Mouse (Mus musculus): ENCODE measurements at regions not wholly inside any gene's neighbourhood (a gene's known extent, or its start where the extent isn't known, plus 50 kb on each side); places are given as distances from the start of the nearest gene placed in this dataset.
A peak's percentile ranks its signal among the peaks of the same experiment; 100 is the strongest.
"Not testable (repeated sequence)": the region's sequence is repeated elsewhere in the genome, so short reads cannot be mapped to it uniquely, and the experiment has no call there.

DNA sequence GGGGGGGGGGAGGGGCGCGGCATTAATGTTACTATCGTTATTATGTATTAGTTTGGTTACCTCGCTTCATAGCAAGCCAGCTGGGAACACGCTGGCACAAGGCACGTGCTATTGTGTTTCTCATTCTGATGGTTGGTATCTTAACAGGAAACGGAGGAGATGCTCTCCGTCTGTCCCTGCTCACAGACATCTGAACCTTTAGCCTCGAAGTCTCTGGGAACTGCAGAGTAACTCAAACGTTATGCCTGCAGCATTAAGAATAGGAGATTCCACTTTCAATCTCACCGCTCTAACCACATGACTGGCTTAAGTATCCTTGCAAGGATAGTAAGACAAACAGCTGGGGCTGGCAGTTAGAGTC, 80.0 kb downstream of the Nfkbiz start:
- no peak for DNase-seq (ENCODE audit: low spot score)

DNA sequence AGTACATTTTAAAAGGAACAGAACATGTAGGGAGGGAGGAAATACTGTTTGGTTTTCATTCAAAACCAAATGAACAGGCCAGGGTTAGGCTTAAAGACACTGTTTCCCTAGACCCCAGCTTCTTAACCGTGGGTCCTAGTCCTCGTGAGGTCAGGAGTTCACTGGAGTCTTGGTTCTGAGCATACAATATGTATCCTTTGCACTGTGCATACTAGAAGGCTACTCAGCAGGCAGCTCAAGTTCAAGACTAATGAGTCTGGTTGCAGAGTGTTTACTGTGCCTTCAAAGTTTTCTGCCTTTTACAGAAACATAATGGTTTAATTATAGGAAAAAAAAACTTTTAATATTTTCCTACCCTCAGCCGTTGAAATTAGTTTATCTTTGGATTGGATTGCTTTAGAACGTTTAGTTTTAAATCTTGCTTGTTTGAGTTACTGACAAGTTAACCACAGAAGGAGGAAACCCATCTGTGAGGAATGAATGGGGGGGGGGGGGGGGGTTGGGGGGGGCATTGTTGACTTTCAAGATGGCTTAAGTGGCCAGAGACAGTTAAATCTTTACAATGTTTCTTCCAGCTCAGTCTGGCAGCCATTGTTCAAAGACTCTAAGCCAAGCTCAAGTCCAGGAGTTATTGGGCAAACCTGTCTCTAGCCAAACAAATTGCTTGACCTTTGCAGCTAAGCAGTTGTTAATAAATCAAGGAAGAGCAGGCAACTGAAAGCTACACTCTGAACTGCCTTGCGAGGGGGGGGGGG, 80.6 kb downstream of the Nfkbiz start:
- DNase-seq (ENCODE audit: low spot score): no peak

DNA sequence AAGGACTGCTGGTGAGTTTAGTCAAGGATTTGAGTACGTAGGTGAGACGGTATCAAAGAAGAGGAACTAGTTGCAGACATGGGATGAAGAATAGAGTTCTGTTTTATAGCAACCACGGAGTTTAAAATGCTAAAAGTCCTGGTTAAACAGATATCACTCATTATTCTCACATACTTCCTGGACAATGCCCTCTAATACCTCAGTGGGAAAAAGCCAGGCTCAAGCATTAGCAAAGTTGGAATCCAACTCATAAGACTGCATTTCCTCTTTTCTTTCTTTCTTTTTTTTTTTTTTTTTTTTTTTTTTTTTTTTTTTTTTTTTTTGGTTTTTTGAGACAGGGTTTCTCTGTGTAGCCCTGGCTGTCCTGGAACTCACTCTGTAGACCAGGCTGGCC, 81.3 kb downstream of the Nfkbiz start:
- DNase-seq (ENCODE audit: low spot score): not testable (repeated sequence)

DNA sequence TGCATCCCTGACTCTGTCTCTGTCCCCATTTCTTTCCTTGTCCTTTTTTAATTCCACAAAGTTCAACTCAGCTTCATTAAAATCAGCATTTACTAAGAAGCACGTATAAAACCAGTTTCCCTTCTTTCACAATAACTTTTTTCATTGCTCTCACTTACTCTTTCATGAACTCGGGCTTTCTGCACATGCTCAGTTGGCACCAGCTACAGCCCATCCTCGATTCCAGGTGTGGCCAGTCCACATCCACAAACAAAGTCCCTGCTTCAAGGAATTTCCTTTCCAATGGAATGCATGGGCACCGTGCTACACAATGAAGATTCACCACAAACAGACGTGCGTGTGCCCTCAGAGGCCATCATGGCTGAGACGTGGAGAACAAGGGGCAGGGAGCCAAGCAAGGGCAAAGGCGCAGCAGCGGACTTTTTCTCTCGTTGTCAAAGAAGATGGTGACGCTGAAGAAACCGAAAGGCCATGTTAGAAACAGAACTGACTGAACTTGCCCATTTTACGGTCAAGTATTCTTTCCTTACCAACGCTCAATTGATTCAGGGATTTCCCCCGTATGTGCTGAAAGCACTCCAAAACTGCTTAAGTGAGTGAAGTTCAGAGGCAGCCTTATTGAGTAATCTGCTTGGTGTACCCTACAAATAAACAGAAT, 81.8 kb downstream of the Nfkbiz start:
- DNase-seq (ENCODE audit: low spot score): no peak

DNA sequence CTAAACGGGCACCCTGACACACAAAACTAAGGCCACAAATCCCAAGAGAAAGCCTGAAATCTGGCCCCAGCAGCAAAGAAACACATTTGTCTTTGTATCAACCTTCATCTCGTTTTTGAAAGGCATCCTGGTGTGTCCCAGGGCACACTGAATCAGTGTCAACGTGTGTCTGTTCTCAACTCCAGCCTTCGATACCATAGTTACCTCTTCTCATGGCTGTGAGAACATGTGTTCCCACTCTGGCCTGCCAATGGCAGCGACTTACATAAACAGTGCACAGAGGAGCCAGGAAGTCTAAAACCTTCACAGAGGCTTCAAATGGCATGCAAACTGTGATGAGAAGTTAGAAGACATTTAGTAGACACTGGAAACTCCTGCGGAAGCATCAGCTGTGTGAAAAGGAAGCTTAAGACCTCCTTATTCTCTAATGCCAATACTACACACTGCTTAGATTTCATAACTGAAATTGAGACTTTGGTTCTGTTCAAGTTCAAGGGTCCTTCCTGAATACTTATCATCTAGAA, 83.3 kb downstream of the Nfkbiz start:
- DNase-seq (ENCODE audit: low spot score): no peak

DNA sequence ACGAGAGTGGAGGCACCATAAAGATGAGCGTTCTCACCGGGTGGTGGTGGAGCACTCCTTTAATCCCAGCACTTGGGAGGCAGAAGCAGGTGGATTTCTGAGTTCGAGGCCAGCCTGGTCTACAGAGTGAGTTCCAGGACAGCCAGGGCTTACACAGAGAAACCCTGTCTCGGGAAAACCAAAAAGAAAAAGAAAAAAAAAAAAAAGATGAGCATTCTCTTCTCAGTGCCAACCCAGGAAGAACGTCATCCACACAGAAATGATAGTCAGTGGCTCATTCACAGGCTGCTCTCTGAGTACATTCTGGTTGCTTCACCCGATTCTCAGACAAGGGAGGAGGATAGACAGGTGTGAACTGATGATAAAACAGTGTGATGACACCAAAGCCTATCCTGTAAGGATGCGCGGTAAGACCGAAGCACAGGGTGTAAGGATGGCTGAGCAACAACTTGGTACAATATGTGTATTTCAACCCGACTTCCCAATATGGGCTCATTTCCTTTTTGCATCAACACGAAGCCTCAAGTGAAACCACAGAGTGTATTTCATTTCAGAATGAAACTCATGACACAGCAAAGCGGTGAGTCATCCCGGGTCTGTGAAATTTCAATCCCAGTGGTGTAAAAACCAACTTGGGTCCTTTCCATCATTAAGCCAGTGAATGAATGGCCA, 84.5 kb downstream of the Nfkbiz start:
- peak; percentile 64 for DNase-seq (ENCODE audit: low spot score)

DNA sequence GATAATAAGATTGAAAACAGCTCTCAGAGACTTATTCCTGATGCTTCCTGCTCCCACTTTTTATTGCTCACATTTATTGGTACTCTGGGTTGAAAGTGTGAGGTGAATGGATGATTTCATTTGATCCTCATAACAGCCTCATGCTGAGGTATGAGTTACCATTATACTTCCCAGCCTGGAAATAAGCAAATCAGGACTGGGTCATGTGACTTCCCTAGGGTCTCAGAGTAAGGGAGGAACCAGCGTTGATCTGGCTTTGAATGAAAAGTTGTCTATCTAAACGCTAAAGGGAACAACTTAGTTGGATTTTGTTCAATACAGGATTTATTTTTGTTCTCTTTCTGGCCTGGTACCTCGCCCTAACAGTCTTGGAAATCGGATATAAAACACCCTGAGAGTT, 85.3 kb downstream of the Nfkbiz start:
- no peak for DNase-seq (ENCODE audit: low spot score)

DNA sequence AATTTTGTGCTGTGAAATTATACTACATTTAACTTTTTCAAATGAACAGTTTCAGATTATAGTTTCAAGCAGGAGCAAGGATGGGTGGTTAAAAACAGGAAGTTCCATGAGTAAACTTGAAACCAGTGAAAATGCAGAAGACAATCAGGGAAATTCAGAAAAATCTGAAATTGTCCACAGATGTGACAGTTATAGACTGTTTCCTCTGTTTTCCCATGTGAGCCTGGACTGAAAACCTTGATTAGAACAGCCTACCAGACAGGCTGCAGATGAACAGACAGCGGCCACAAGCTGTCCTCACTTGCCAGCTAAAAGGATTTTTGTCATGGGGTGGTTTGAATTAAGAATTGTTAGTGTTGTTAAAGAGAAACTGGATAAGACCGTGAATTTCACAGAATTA, 91.4 kb downstream of the Nfkbiz start:
- no peak for DNase-seq (ENCODE audit: low spot score)

DNA sequence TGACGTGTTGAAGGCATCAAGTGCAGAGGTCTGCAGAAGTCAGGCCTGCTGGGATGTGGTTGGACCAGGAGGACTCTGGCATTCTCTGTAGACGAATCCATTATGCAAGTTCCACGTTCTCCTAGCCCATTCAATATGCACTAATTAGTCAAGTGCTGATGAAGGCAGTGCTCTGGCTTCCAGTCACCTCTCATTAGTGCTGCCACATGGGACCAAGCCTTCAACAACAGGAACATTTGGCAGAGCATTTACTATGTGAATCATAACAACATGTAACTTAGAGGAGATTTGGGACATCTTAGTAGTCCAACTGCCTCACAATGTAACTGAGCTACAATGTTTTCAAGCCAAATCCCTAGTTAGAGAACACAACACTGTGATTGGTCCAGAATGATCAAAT, 92.5 kb downstream of the Nfkbiz start:
- no peak for DNase-seq (ENCODE audit: low spot score)

DNA sequence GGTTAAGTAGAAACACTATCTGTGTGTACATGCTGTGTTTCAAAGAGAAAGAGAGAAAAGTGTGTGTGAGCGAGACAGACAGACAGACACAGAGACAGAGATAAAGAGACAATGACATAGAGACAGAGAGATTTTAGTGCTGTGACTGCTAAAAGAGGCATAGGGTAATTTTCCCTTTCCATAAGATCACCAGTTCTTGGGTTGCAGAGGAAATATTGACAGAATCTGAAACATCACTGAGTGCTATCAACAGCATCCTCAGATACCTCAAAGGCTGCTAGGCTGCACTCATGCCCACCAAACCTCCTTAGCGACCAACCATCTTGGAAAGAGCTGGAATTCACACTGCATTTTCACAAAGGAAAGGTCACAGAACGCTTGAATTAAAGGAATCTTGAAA, 93.6 kb downstream of the Nfkbiz start:
- DNase-seq (ENCODE audit: low spot score): no peak

DNA sequence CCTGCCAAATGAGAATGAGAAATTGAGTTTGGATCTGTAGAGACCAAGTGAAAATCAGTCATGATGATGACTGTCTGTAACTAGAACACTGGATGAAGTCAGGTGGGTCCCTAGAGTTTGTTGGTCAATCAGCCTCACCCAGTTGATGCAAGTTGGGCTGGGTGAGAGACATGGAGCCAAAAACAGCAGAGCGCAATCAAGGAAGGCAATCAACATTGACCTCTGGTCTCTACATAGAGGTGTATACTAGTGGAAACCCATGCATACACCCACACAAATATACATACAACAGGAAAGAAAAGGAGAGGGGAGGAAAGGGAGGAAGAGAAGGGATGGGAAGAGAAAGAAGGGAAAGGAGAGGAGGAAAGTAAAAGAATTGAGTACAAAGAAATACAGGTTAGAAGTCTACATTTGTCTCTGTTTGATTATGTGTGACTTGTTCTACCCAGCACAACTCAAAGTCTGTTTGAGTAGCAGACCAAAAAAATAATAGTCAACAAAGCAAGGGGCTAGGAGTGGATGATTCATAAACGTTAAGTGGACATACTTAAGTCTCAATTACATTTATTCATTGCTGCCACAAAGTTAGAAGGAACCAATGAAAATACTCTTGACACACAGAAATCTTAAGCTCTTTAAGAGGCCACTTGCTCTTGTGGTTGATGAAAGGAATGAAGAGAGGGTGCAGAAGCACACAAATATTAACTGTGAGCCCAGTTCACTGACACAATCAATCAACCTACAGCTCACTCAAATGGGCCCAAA, 97.4 kb downstream of the Nfkbiz start:
- DNase-seq (ENCODE audit: low spot score): no peak

DNA sequence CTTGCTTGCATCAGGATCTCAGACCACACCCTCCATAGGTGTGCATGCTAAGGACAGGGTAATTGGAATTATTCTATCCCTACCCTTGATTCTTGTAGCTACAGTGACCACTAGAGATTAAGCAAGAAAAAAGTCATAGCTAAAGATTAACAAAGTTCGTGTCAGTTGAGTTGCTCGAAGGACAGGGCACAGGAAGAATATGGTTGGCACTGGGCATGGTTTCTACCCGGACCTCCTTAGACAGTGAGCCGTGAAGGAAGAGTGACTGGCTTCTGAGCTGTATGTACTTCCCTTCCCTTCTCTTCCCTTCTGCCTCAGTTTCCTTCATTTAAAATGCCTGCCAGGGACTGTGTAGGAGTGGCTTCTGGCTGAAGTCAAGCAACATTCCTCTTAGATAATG, 100.0 kb downstream of the Nfkbiz start:
- no peak for DNase-seq (ENCODE audit: low spot score)

DNA sequence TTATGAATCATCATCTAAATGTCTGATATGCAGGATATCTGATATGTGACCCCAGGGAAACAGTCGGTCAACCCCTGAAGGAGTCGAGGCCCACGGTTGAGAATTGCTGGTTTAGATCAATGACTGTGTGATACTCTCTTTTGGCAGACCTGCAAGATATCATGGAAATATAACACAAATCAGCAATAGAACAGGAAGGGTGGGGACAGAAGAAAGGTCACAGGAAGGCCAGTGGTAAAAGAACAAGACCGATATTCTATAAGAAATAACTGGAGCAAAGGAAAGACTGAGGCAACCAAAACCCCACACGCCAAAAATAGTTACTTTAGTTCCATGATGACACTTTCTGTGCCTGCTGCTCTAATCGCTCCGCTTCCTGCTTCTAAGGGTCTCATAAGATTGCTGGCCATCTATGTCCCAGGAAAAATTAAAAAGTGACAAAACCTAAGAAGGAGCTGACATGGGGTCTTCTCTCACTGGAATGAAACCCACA, 103.2 kb downstream of the Nfkbiz start:
- DNase-seq (ENCODE audit: low spot score): no peak

DNA sequence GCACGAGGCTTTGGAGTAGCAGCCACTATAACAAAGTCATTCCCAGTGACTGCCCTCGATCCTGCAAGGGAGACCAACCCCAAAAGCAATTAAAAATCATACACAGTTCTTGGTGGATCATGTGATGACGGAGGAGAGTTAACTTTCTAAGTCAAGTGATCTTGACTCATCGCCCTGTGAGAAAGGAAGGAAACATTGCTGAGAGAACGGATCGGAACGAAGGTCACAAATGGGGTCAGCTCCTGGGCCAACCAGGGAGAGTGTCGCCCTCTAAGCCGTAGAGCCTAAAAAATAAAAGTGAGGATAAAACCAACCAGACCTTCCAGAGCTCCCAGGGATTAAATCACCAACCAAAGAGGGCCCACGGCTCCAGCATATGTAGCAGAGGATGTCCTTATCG, 104.4 kb downstream of the Nfkbiz start:
- DNase-seq (ENCODE audit: low spot score): peak; percentile 67

DNA sequence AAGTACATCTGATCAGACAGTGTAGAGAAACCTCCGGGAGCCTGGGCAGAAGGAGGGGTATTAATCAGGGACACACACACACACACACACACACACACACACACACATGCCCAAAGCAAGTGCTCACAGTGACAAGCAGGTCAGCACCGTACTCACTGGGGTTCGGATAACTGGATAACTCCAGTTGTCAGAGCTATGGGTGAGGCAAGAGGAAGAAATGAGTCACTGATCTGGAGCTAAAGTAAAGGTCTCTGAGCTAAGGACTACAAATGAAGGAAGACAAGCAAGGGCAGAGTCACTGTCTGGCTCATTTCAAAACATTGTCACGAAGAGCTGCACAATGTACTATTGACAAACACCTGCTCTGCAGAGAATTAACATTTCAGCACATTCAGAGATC, 104.9 kb downstream of the Nfkbiz start:
- DNase-seq (ENCODE audit: low spot score): peak; percentile 81

DNA sequence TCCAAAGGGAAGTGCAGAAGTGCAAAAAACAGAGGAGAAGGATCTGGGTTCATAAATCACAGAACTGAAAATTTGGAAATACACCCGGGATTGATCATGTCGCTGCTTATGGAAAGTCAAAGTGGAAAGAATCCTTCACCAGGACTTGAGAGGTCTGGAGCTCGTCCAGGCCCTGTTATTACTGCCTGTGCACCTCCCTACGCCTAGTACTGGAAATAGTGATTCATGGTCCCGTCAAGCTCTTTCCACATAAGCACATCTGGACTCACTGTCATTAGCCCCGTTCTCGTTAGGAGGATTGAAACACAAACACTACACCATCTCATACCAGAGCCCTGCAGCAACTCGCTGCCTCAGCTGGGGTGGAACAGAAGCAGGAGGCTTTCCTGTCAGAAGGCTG, 107.7 kb downstream of the Nfkbiz start:
- peak; percentile 61 for DNase-seq (ENCODE audit: low spot score)

DNA sequence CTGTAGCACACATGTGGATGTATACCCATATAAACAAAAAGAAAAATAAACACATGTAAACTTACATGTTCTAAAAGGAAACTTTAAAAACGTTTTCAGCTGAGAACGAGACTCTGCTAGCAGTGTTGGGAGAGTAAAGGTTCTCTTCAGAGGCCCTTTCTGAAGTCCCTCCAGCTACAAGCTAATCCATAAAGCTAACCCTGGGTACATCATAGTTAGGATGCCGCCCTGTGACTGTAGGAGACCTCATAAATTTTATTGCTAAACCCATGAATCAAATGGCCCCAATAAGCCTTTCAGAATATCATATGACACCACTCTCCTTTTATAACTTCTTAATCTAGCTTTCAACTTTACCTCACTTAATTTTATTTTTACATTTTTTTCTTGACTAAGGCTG, 112.2 kb downstream of the Nfkbiz start:
- DNase-seq (ENCODE audit: low spot score): no peak

DNA sequence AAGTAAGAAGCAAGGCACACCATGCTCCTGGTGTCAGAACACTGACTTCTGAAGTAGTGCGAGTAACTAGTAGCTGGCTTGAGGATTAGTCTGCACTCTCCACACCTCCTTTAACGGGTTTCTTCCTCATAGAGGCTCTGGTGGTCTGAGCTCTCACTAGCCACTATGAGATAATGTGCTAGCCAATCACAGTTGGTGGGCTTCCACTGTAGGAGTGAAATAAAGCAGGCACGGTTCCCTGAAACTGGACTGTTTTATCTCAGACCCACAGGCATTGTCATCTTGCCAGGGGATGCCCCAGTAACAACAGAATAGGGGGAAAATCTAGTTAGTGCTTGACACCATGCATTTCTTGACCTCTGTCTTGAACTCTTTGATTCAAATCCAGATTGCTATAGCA, 118.3 kb downstream of the Nfkbiz start:
- DNase-seq (ENCODE audit: low spot score): peak; percentile 46

DNA sequence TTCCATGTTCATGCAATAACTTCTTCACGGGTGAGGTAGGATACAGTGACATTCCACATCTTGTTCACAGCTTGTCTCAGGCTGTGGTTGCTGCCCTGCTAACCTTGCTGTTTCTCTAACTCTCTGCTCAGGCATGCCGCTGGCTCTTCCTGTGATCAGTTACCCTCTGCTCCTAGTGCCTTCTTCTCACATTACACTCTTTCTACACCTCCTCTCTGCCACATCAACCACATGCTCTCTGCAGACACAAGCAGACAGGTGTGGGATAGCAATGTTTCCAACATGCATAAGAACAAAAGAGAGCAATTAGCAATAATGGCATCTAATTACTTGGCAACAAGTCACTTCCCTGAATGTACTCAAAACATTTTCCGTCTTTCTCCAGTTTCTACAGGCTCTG, 128.7 kb downstream of the Nfkbiz start:
- no peak for DNase-seq (ENCODE audit: low spot score)

DNA sequence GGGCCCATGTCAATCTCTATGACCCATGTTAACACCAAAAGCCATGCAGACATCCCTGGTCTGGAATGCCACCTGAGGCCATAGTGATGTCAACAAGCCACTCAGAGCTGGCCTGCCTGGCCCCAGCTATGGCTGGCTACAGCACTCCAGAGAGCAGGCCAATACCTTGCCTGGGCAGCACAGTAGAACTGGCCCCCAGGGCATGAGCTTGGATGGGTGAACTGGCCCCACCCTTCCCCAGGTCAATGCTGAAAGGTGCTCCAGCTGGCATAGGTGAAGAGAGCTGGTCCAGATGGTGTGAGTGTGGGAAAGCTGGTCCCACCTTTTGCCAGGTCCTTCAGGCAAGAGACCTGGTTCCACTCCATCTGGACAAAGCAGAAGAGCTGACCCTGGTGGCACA, 132.2 kb downstream of the Nfkbiz start:
- no peak for DNase-seq (ENCODE audit: low spot score)

DNA sequence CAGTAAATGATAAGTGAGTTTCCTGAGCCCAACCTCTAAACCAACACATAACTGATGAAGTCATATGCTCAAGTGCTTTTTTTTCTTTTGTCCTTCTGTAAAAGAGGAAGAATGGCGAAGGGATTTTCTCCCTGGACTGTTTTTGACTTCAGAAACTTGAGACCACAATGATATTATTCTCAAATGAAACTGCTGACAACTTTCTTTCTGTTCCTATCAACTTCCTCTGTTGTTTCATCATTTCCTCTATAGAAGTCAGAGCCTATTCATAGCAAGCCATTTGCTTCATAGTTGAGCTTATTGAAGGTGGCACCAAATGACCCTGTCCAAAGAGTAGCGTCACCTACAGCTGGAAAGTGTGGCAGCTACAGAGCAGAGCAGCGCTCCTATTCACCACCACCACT, 140.2 kb downstream of the Nfkbiz start:
- DNase-seq (ENCODE audit: low spot score): no peak

DNA sequence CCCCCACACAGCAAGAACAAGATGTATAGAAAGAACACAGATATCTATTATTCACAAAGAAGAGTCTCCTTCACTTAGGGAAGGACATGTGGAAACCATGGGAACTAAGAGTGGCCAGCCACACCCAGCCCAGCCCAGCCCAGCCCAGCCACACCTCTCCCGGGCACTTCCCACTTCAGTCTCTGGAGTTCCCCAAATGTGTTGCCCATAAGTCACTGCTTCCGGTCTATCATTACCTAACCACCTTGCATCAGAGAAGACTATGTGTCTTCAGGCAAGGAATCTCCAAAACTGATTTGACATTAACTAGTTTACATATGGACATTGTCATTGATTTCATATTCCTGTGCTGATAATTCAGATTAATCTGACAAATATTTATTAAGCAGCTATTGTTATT, 147.6 kb downstream of the Nfkbiz start:
- DNase-seq (ENCODE audit: low spot score): no peak

All from MN1 (cell line).